Mouse (Mus musculus) lung, adult 2 months (tissue): Measurements from ENCODE around the gene Qsox2. TPM values are rescaled to one million over a fixed set of nuclear protein-coding genes. Genes with fewer than 3 reads are reported as not detected.

Experiments used
- DNase-seq: peaks from one replicate; pipeline ENCODE4 v3.0.0; 2022
- H3K4me1 ChIP-seq: fragments of 200-500 bp; 2 replicates; pipeline ENCODE4 v1.6.1; 2011; ENCODE audit warnings: low read length; ENCODE audit not compliant: control insufficient read depth, insufficient read depth
- H3K4me3 ChIP-seq: fragments of 200-500 bp; replicated peaks from 2 replicates; pipeline ENCODE3; 2011; ENCODE audit warnings: low read depth, mild to moderate bottlenecking, control low read depth, low read length; ENCODE audit errors: extremely low read depth
- CTCF ChIP-seq: fragments of 200-500 bp; IDR thresholded peaks from 2 replicates; pipeline ENCODE4 v1.5.1; 2011; ENCODE audit warnings: mild to moderate bottlenecking, low read length, control low read depth; ENCODE audit not compliant: insufficient read depth
- POLR2A ChIP-seq: fragments of 200-500 bp; IDR thresholded peaks from 2 replicates; pipeline ENCODE4 v1.6.1; 2011; ENCODE audit warnings: low read depth, mild to moderate bottlenecking, control low read depth, low read length, borderline replicate concordance; ENCODE audit errors: extremely low read depth
- WGBS: fragments of 180-500 bp; shearing (Covaris S2); methylation state at CpG from one replicate; pipeline ENCODE4 v1.1.7; 2018; 5-methylcytosine and 5-hydroxymethylcytosine counted together
- polyA plus RNA-seq: library from polyadenylated mRNA; depleted of rRNA; stranded (reverse); fragments of >200 nt; gene quantifications from 2 replicates; pipeline ENCODE4 v1.2.3, GENCODE M21; 2012; rRNA removed

The Qsox2 gene
- polyA plus RNA-seq, 1 experiment, result 20.4 TPM

GRCm38 (mm10) chr2:26175191-26175590 lies 62.1 kb downstream of the Qsox2 start:
- 17% methylated on average over 4 of the region's 4 CpGs for WGBS
- Histone ChIP-seq H3K4me1 (no peaks in the 10 kb centered on the region), H3K4me3 (no peak overlapping the region)
- no peak for TF ChIP-seq POLR2A
- no peak for TF ChIP-seq CTCF
- DNase-seq, result no peak

DNA sequence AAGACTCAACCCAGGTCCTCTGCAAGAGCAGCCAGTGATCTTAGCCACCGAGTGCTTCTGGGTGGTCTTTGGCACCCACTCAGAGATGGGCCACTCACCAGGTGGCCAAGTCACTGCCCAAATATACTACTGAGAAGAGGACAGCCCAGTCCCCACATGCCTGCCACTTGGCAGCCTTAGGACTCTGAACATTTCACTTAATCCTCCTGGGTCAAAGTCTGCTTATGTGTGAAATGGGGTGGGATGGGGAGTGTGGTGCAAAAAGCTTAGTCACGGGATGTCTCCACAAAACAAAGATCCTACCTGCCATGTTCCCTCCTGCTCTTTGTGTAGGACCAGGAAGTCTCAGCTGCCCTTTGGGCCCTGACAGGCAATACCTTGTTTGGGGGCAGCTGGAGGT lies 65.2 kb downstream of the Qsox2 start:
- Histone ChIP-seq H3K4me1 (no peaks in the 10 kb centered on the region), H3K4me3 (no peak overlapping the region)
- no peak for DNase-seq
- TF ChIP-seq POLR2A, result no peak
- no peak for TF ChIP-seq CTCF
- WGBS, result 72% methylated on average over 2 of the region's 2 CpGs

- TF ChIP-seq POLR2A, result no peak
- no peak for TF ChIP-seq CTCF
- no peaks in the 10 kb centered on the region for H3K4me1 ChIP-seq
- DNase-seq, result no peak
- 57% methylated on average over 2 of the region's 2 CpGs for WGBS
- H3K4me3 ChIP-seq, result no peak overlapping the region
These were observed 66.9 kb downstream of the Qsox2 start for GRCm38 (mm10) chr2:26170376-26170775.

DNA sequence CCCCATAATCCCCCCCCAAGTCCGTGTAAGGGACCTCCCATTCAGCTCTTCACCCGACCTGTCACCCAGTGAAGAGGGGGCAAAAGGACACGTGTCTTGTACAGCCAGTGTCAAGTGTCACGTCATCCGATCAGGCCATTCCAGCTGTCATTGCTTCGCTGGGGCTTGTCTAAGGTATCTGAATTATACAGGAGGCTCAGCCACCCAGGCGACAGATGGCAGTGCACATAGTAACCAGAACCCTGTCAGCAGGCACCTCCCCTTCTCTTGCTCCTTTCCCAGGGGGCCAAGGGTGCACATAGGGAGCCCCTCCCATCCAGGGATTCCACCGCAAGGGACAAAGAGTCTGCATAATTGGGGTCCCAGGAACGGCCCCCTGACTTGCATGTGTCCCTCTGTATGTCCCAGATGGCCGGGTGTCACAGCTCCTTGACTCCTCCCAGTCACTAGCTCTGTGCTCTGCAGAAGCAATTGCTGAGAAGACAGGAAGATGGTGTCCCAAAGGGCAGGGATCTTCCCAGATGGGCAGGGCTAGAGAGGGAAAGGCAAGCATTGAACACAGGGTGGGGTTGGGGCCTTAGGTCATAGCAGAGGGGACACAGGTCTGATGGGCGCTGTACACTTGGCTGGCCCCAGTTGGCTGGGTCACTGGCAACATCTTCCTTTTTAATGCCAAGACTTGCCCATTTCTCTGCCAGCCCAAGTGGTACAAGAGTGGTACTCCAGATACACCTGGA lies 68.3 kb downstream of the Qsox2 start:
- 29% methylated on average over 11 of the region's 11 CpGs for WGBS
- DNase-seq, result no peak
- TF ChIP-seq CTCF (no peak), POLR2A (no peak)
- Histone ChIP-seq H3K4me1 (no peaks in the 10 kb centered on the region), H3K4me3 (no peak overlapping the region)

DNA sequence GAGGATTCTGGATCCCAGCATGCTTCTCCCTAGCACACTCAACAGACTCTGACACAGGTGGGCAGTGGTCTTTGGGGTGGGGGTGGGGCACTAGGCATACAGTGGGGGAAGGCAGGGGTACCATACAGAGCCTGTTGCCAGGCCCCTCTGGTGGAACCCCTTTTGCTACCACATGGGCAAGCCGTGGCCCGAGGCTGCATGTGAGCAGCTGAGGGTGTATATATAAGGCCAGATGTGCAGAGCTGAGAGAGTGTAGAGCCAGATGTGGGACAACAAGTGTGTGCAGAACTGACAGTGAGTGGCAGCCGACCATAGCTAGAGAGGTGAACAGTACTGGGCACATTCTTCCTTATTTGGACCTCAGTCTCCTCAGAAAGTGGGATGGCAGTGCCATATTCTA lies 70.4 kb downstream of the Qsox2 start:
- WGBS, result 66% methylated on average over 3 of the region's 3 CpGs
- no peak for DNase-seq
- TF ChIP-seq POLR2A (no peak), CTCF (no peak)
- no peaks in the 10 kb centered on the region for H3K4me1 ChIP-seq
- no peak overlapping the region for H3K4me3 ChIP-seq

Other genes with a start within 250 kb of the Qsox2 start
- gene Ubac1, start 215.8 kb downstream of the Qsox2 start, polyA plus RNA-seq, result 29.3 and 38.1 TPM in 2 replicates
- gene Nacc2, start 114.3 kb downstream of the Qsox2 start, polyA plus RNA-seq, result 26.3 and 36.5 TPM in 2 replicates
- not detected in 2 replicates for gene Lhx3, start 29.2 kb downstream of the Qsox2 start, polyA plus RNA-seq
- gene Ccdc187, start 57.0 kb upstream of the Qsox2 start, polyA plus RNA-seq, result 6.6 and 7.9 TPM in 2 replicates
- 49.9 and 56.2 TPM in 2 replicates for gene Gpsm1, start 78.0 kb upstream of the Qsox2 start, polyA plus RNA-seq
- gene Dnlz, start 114.6 kb upstream of the Qsox2 start, polyA plus RNA-seq, result 16.3 and 16.4 TPM in 2 replicates
- gene Card9, start 123.4 kb upstream of the Qsox2 start, polyA plus RNA-seq, result 27.1 and 30.6 TPM in 2 replicates
- gene Snapc4, start 143.1 kb upstream of the Qsox2 start, polyA plus RNA-seq, result 27.9 and 31.0 TPM in 2 replicates
- 89.2 and 94.4 TPM in 2 replicates for gene Entr1, start 151.8 kb upstream of the Qsox2 start, polyA plus RNA-seq
- gene Pmpca, start 151.8 kb upstream of the Qsox2 start, polyA plus RNA-seq, result 20.0 and 28.1 TPM in 2 replicates
- 26.4 and 27.2 TPM in 2 replicates for gene Inpp5e, start 171.7 kb upstream of the Qsox2 start, polyA plus RNA-seq
- gene Sec16a, start 207.7 kb upstream of the Qsox2 start, polyA plus RNA-seq, result 69.0 and 72.8 TPM in 2 replicates